Mouse (Mus musculus) neutrophil, adult 5-6 weeks (primary cell): ENCODE data around the gene Elane. TPM values are rescaled to one million over a fixed set of nuclear protein-coding genes. Genes with fewer than 3 reads are reported as not detected.

Experiments
- ATAC-seq: fragments of 151-379, 151-347 bp; 2 replicates; pipeline ENCODE4 v1.8.0; 2017; ENCODE audit warnings: mild to moderate bottlenecking, moderate TSS enrichment; ENCODE audit not compliant: insufficient number of reproducible peaks, poor library complexity, low FRiP score, severe bottlenecking; ENCODE audit errors: extremely low read depth
- total RNA-seq: library from RNA; stranded (forward); fragments of 200-1000 nt; gene quantifications from 2 replicates; pipeline ENCODE4 v1.2.3, GENCODE M21; 2017

The Elane gene
- total RNA-seq, 1 experiment from 2014 or later: not detected

DNA sequence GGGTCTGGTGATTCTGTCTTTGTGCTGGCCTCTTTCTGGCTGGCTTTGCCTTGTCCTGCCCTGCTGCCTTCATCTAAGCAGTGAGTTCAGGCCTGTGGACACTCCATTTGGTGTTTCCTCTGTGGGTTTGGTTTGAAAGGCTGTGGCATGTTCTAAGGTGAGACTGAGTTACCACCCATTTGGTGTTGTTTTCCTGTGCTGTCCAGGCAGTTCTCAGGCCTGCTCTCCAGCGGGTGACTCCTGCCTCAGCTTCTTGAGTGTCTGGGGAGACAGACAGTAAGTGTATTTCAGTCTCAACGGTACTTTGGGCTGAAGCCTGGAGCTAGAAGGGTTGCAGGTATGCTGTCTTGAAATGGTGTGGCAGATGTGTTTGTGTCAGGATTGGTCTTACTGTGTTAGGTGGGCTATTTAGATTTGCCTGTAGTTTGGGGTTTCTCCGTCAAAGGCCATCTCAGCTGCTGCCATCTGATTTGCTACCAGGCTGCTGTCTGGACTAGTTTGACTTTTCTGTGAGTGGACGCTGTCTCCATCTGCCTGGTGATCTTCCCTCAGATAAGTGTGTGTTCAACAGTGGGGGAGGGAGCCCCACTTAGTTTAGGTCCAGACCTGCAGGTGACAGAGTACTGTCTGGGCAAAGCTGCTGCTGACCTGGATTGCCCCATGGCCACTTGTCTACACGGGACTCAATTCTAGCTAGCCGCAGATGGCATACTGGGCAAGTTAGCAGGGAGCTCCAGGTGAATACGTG is 29.2 kb upstream of the Elane start:
- no peak for ATAC-seq

DNA sequence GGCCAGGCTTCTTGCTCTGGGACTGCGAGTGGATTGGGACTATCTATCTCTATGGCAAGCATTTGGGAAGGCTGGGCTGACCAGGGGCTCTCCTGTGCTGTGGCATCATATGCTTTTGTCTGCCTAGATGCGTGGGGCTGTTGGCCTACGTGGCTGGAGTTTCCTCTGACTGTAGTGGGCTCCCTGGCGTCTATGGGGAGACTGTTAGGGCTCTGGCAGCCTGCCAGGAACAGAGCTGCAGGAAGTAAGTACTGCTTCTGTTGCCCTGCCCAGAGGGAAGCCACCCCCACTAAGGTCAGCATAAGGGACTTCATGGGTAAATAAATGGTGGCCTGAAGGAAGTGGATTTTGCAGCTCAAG is 28.6 kb upstream of the Elane start:
- ATAC-seq: no peak

DNA sequence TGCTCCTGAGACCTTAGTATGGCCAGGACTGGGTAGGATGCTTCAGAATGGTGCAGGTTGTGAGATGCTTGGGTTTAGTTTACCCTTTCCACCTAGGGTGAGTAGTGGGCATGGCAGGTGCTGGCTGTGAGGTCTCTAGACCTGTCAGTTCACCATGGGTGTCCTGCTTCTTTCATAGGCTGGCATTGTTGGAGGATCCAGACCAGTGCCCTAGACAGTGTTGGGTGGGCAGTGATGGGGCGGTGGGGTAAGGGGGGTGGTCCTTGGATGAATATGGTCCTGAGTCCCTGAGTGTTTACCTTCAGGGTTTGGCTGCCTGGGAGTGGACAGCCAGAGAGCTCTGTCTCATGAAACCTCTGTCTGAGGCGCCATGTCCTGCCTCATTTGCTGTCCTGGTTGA is 28.2 kb upstream of the Elane start:
- no peak for ATAC-seq

DNA sequence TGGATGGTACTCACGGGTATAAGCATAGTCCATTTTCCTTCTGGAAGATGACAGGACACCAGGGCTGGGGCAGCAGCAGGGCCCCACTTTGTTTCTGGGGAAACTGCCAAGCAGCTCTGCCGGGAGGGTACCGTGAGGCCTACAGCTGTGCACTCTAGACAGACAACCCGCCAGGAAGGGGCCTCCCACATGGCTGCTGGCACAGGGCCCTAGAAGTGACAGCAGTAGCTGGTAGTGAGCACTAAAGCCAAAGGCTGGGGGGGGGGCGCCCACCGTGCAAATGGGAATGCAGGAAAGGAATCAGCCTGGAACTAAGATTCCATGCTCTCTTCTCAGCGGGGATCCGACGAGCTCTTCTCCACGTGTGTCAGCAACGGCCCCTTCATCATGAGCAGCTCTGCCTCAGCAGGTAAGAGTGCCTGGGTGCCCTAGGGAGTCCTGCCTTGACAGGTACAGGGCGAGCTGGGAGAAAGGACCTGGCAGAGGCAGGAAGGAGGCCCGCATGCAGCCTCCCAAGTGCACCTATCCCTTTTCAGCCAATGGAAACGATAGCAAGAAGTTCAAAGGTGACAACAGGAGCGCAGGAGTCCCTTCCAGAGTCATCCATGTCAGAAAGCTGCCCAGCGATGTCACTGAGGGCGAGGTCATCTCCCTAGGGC is 27.5 kb upstream of the Elane start:
- ATAC-seq: no peak

DNA sequence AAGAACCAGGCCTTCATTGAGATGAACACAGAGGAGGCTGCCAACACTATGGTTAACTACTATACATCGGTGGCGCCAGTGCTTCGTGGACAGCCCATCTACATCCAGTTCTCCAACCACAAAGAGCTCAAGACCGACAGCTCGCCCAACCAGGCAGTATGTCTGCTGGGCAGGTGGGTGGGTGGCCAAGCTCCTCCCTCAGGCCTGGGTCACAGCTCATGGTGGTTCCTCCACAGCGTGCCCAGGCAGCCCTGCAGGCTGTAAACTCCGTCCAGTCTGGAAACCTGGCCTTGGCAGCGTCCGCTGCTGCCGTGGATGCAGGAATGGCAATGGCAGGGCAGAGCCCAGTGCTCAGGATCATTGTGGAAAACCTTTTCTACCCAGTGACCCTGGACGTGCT is 26.9 kb upstream of the Elane start:
- ATAC-seq: no peak

DNA sequence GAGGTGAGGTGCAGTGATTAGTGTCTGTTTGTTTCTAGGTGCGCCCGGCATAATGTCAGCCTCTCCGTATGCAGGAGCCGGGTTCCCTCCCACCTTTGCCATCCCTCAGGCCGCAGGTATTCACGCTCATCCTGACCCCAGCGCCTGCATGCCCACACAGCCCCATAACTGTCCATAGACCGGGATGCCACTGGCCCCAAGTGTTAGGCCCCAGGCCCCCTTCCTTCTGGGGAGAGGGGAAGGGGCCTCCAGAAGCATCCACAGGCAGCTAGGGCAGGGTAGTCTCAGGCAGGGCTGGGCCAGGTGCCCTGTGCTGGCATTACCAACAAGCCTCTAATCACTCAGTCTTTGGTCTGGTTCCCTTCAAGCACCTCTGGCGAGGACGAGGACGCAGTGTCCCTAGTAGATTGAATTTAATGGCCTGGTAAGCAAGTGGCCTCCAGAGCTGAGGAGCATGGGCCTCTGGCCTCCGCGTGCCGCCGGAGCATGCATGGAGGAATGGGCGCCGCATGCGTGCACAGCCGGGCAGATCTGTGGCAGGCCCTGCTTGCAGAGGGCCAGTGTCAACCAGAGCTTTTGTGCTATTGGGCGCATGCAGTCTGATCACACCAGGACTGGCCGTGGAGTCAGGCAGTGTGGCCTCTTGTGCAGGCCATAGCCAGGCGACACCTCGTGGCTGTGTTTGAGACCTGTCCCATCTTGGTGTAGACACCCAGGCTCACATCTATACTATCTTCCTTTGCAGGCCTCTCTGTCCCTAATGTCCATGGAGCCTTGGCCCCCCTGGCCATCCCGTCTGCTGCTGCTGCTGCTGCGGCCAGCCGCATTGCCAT is 25.8 kb upstream of the Elane start:
- ATAC-seq: no peak

DNA sequence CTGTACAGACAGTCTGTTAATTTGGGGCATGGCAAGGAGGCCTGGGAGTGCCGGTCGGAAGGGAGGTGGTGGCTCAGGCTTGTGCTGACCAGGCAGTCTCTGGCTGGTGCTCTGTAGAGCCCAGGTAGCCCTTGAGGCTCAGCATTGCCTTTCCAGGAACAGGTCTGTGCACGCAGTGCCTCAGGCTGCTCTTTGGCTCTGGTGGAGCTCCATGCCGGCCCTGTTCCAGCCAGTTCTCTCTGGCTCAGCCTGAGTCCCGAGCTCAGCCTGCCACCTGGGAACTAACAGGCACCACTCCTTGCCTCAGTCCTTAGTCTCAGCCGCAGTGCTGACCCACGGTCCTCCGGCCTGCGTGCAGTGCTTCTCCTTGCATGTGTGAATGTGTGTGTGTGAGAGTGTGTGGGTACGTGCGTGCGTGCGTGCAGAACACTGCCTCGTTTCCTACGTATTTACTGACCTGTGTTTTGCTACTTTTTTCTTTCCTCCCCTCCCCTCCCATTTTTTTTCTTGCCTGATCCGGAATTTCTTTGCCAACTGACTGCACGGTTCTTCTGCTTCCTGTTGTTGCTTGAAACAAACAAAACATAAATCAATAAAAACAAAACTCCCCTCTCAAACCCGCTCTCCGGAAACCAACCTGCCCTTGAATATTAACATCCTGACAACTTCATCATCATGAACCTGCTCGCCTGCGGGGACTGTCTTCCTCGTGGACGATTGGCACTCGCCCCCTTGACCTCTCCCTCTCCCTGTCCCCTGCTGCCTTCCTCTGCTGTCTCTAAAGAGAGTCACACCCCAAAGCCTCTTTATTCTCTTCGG is 24.6 kb upstream of the Elane start:
- ATAC-seq: no peak

DNA sequence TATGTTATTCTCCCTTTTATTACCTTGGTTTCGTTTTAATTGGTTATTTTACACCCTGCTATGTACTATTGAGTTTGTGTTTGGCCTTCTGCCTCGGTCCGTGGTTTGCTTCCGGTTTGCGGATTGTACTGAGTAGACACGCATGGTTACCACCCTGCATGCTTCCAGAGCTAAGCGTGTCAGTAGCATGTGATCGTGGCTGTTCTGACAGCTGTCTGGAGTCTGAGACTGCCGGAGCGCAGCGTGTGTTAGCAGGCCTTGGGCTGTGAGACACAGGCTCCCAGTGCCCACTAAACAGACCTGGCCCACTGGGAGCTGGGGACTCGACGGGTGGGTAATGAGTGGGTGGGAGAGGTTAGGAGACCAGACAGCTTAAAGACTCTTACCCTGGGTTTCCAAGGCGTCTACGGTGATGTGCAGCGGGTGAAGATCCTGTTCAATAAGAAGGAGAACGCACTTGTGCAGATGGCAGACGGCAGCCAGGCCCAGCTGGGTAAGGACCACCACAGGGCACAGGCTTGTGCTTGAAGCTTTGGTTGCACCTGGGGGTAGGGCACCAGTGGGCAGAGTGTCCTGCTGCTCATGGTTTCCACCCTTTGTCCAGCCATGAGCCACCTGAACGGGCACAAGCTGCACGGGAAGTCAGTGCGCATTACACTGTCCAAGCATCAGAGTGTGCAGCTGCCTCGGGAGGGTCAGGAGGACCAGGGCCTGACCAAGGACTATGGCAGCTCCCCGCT is 23.8 kb upstream of the Elane start:
- ATAC-seq: no peak

DNA sequence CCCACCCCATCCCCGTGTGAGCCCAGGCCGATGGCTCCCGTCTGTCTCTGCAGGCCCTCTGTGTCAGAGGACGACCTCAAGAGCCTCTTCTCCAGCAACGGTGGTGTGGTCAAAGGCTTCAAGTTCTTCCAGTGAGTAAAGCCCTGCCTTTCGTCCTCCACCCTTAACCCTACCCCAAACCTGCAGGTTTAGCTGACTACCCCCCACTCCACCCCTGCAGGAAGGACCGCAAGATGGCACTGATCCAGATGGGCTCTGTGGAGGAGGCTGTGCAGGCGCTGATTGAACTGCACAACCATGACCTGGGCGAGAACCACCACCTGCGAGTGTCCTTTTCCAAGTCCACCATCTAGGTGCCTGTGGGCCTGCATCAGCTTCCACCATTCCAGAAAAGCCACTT is 23.1 kb upstream of the Elane start:
- no peak for ATAC-seq

DNA sequence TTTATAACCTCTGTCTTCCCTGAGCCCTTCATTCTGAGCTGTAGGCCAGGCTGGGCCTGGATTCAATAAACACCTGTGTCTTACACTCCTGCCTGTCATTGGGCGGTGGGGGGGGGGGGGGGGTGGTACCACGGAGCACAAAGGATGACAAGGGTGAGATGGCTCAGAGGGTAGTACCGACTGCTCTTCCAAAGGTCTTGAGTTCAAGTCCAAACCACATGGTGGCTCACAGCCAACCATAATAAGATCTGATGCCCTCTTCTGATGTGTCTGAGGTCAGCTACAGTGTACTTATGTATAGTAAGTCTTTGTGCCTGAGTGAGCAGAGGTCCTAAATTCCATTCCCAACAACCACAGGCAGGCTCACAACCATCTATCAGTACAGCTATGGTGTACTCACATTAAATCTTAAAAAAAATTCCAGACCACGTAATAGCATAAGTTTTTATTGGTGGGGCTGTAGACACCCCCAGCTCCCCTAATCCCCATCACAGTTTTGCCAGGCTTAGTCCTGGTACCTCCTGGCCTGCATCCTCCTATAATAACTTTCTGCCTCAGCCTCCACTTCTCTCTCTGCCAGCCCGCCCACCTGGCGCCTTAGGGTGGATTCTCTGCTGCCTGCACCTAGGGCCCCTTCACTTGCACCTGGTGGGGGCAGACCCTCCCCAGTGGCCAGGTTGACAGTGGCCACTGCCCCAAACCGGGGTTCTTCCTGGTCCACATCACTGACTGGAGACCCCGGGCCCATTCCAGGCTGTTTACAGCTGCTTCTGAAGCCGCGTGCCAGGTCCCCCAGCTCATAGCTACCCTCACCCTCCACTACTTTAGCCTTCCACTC is 21.5 kb upstream of the Elane start:
- ATAC-seq: no peak

DNA sequence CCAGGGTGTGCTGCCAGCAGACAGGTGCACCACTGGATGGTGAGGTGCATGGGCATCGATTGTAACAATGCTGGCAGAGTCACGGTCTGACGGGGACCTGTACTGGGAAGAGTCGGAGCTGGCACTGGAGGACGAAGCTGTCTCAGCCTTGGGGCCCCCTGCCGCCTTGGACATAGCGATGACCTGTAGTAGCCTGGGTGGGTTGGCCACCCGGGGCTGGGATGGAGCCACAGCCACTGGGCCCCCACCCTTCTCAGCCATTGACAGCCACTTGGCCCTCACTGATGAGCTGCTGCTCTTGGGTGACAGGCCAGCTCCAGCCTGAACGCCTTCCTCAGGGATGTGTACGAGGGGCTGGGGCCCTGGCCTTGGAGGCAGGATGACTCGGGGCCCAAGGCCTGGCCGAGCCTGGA is 20.9 kb upstream of the Elane start:
- ATAC-seq: no peak

DNA sequence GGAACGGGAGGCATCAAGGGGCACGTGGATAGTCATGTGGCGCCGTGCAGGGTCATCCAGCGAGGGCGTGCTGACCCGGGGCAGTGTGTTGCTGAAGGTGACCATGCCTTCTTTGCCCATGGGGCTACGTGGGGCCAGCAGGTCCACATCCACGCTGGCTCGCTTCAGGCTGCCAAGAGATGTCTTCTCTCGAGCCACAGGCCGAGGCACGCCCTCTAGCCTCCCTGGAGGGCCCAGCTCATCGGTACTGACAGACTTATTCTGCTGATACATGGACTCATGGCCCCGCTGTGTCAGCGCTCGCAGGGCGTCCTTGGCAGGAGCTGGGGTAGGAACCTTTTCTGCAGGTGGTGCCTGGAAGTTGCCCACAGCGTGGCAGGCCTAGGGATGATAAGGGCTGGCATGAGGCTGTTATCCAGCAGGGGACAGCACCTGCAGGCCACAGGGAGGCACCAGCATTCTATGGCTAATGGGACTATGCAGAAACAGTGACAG is 20.2 kb upstream of the Elane start:
- ATAC-seq: no peak

DNA sequence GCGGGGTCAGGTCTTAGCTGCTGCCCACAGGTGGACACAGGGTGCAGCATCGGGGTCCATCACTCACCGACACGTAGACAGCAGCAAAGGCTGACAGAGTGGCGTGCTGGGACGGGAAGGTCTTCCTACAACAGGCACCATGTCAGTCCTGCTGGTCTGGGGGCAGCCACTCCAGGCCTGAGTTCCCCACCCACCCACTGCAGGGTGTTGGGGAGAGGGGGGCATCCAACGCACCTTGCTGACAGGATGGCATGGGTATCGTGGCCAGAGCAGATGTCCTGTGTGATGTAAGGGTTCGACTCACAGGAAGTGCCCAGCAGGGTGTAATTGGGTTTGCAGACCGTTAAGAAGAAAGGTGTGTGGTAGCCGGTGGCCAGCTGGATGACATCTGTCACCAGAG is 19.4 kb upstream of the Elane start:
- ATAC-seq: no peak

DNA sequence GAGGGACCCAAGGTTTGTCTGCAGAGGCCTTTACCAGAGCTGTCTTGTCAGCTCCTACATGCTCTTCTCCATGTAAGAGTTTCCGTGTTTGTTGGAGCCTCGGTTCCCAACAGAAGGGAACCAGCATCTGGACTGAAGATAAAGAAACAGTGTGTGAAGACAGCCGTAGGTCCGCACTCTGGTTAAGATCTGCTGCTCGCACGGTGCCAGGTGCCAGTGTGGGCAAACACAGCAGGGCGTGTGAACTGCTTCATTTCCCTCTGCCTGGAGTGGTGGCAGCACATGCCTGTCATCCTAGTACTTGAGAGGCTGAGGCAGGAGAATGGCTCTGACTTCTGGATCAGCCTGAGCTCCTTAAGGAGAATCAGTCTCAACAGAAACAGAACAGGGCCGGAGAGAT is 14.2 kb upstream of the Elane start:
- ATAC-seq: no peak

DNA sequence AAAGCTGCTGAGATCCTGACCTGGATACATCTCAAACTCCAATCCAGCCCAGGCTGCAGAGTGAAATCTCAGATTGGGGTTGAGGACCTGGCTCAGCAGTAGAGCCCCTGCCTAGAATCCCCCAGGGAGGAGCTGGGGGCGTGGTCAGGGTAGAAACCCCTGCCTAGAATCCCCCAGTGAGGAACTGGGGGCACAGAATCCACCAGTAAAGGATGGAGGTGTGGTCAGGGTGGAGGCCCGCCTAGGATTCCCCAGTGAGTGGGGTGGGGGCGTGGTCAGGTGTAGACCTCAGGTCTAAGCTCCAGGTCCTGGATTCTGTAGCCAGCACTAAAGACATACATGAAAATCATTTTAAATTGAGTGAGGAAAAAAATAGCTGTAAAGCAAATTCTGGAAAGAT is 13.2 kb upstream of the Elane start:
- ATAC-seq: no peak

DNA sequence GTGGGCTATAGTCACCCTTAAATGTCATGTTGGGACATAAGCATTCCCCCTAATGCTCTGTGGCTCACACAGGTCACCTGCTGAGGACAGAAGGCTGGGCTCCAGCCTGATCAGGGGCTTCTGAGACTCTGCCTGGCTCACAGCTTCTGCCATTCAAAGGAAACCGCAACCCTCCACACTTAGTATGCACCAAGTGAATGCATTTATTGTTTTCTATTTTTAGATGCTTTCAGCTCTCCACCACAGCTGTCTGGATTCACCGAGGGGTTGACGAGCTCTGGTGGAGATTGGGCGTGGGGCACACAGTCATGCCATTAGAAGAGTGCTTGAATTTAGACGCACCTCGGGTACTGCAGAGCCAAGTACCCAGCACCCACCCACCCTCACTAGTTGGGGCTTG is 12.7 kb upstream of the Elane start:
- no peak for ATAC-seq

DNA sequence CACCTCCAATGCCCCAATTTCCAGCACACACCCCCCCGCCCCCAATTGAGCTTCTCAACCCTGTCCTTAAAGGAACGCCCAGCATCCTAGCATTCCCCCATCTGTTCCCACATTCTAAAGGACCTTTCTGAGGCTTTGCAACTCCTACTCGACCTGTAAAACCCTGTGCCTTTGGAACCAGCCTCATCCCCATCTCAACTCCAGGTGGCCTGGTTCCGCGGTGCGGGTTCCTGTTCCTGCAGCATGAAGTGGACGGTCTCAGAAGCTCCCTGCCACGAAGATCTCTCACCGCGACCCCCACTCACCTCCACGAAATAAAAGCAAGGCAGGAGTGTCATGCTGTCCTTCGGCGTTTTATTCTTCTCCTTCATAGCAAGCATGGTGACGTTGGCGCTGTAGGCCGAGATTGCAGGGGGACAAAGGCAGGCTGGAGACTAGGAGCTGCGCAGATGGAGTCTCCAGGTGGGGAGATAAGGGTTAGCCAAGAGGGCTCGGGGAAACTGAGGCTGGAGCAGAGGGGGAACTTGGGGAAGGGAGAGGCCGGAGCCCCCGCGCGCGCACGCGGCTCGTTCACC is 12.2 kb upstream of the Elane start:
- ATAC-seq: no peak
